Mouse (Mus musculus) thymus, postnatal 4 days (tissue): Measurements from ENCODE around the gene Supt5.

Experiments
- DNase-seq: peaks from one replicate; pipeline ENCODE4 v3.0.0; 2021

Supt5 gene

GRCm38 (mm10) chr7:28374647-28375046 is 36.1 kb upstream of the Supt5 start:
- DNase-seq = no peak

GRCm38 (mm10) chr7:28373891-28374495 is 35.4 kb upstream of the Supt5 start:
- no peak for DNase-seq

GRCm38 (mm10) chr7:28373131-28373581 is 34.6 kb upstream of the Supt5 start:
- peak; percentile 85 for DNase-seq

- peak; percentile 97 for DNase-seq
Observed at GRCm38 (mm10) chr7:28372251-28373108, 33.9 kb upstream of the Supt5 start, which contains the start of gene Plekhg2. Plekhg2 (minus strand) TSS chr7:28372599.

- DNase-seq = peak; percentile 86
Observed at GRCm38 (mm10) chr7:28371514-28371989, 33.0 kb upstream of the Supt5 start.

- DNase-seq = peak; percentile 58
Observed at GRCm38 (mm10) chr7:28370977-28371513, 32.5 kb upstream of the Supt5 start.

- no peak for DNase-seq
Observed at GRCm38 (mm10) chr7:28370051-28370450, 31.5 kb upstream of the Supt5 start.

GRCm38 (mm10) chr7:28368276-28368920 is 29.9 kb upstream of the Supt5 start:
- no peak for DNase-seq

GRCm38 (mm10) chr7:28367663-28368275 is 29.2 kb upstream of the Supt5 start:
- no peak for DNase-seq

GRCm38 (mm10) chr7:28362441-28363060 is 24.0 kb upstream of the Supt5 start:
- DNase-seq = no peak

GRCm38 (mm10) chr7:28361647-28362341 is 23.2 kb upstream of the Supt5 start:
- DNase-seq = no peak

GRCm38 (mm10) chr7:28360291-28360690 is 21.7 kb upstream of the Supt5 start:
- no peak for DNase-seq

- DNase-seq = no peak
Observed at GRCm38 (mm10) chr7:28359854-28360253, 21.3 kb upstream of the Supt5 start.

GRCm38 (mm10) chr7:28358431-28358830 is 19.9 kb upstream of the Supt5 start:
- DNase-seq = no peak

GRCm38 (mm10) chr7:28357984-28358383 is 19.4 kb upstream of the Supt5 start:
- DNase-seq = no peak

- no peak for DNase-seq
Observed at GRCm38 (mm10) chr7:28356981-28357380, 18.4 kb upstream of the Supt5 start.

GRCm38 (mm10) chr7:28355221-28355620 is 16.7 kb upstream of the Supt5 start:
- DNase-seq = peak; percentile 64

- no peak for DNase-seq
Observed at GRCm38 (mm10) chr7:28354596-28354995, 16.1 kb upstream of the Supt5 start.

GRCm38 (mm10) chr7:28354113-28354581 is 15.6 kb upstream of the Supt5 start:
- DNase-seq = no peak

- DNase-seq = peak; percentile 55
Observed at GRCm38 (mm10) chr7:28353267-28353666, 14.7 kb upstream of the Supt5 start.

GRCm38 (mm10) chr7:28351676-28352191 is 13.2 kb upstream of the Supt5 start:
- no peak for DNase-seq
